Mouse (Mus musculus): ENCODE data around the gene Msmb. TPM values are rescaled to one million over a fixed set of nuclear protein-coding genes. Genes with fewer than 3 reads are reported as not detected.
"Not testable (repeated sequence)": the region's sequence is repeated elsewhere in the genome, so short reads cannot be mapped to it uniquely, and the experiment has no call there.

Msmb gene
- not detected in 2 replicates for polyA plus RNA-seq (2012; rRNA removed)

DNA sequence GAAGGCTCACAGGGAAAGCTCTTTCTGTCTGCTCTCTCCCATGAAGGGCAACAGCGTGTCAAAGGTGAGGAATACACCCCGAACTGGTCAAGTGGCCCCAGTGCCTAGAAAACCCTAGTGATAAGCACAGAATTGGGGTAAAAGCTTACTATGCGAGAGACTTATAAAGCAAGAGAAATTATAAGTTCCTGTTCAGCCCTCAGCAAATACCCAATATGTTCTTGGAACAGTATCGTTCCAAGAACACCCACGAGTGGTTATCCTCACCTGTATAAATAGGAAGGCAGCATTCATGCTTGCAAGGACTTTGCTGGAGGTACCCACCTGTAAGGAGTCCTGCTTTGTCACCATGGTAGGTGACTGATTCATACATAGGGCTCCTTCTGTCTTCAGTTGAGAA lies at the start of gene Msmb:
TSS of gene Msmb (plus strand) at position 301 of the 400 bp plus-strand sequence.
- no peak for DNase-seq (ENCODE audit: extremely low spot score in 1 of 2, low spot score in 1 of 2)

DNA sequence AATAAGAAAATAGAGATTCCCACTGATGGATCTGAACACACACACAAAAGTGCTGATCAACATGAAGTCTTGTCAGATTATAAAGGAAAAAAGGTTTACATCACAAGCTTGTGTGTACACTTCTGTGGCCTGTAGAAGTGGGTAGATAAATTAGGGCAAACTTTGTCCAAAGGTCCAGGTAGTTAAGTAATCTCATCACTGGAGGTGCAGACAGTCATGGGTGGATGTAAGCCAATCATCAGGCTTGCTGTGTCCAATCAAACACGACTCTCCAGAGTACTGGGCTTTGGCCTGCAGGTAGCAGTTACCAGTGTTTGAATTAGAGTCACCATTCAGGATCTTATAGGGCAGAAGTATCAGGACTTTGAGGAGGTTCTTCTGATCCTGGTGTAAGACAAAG lies 48.8 kb upstream of the Msmb start:
- DNase-seq (ENCODE audit: extremely low spot score in 1 of 2, low spot score in 1 of 2) = no peak

GRCm38 (mm10) chr14:32093500-32094117 lies 48.2 kb upstream of the Msmb start:
- DNase-seq (ENCODE audit: extremely low spot score in 1 of 2, low spot score in 1 of 2) = no peak

- no peak for DNase-seq (ENCODE audit: extremely low spot score in 1 of 2, low spot score in 1 of 2)
Observed at GRCm38 (mm10) chr14:32095646-32096045, 46.2 kb upstream of the Msmb start.

- DNase-seq (ENCODE audit: extremely low spot score in 1 of 2, low spot score in 1 of 2) = no peak
Observed at GRCm38 (mm10) chr14:32096740-32097139, 45.1 kb upstream of the Msmb start.

GRCm38 (mm10) chr14:32097691-32098090 lies 44.1 kb upstream of the Msmb start:
- DNase-seq (ENCODE audit: extremely low spot score in 1 of 2, low spot score in 1 of 2) = no peak

- DNase-seq (ENCODE audit: extremely low spot score in 1 of 2, low spot score in 1 of 2) = no peak
Observed at GRCm38 (mm10) chr14:32098951-32099350, 42.9 kb upstream of the Msmb start.

GRCm38 (mm10) chr14:32103556-32103955 lies 38.3 kb upstream of the Msmb start:
- no peak for DNase-seq (ENCODE audit: extremely low spot score in 1 of 2, low spot score in 1 of 2)

GRCm38 (mm10) chr14:32105663-32106062 lies 36.2 kb upstream of the Msmb start:
- no peak for DNase-seq (ENCODE audit: extremely low spot score in 1 of 2, low spot score in 1 of 2)

DNA sequence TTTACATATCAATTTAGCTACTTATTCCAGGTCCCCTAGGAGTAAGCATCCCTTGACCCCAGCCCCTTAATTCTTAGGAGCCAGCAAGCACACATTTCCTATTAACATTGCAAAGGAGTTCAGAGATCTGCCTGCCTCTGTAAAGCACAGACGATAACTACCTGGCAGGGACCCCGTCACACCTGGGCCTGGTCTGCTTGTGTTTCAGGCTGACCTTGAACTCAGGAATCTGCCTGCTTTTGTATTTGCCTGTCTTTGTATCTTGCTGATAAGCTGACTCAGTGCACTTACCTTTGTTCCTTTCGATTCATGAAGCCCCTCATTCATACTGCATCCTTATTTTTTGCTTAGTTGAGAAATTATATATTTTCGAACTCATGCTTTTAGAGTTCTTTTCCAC lies 34.9 kb upstream of the Msmb start:
- no peak for DNase-seq (ENCODE audit: extremely low spot score in 1 of 2, low spot score in 1 of 2)

DNA sequence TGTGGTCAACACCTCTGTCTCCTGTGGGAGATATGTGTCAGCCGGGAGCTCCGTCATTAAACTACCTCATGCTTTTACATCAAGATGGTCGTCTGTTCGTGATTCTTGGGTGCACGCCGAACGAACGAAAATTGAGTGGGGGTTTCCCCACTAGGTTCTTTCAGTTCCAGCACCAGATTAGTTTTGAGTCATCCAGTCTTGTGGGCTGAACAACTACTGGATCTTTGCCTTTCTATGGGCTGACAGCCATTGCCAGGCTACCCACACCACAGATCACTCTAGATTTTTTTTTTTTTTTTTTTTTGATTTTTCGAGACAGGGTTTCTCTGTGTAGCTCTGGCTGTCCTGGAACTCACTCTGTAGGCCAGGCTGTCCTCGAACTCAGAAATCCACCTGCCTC lies 29.7 kb upstream of the Msmb start:
- not testable (repeated sequence) for DNase-seq (ENCODE audit: extremely low spot score in 1 of 2, low spot score in 1 of 2)

DNA sequence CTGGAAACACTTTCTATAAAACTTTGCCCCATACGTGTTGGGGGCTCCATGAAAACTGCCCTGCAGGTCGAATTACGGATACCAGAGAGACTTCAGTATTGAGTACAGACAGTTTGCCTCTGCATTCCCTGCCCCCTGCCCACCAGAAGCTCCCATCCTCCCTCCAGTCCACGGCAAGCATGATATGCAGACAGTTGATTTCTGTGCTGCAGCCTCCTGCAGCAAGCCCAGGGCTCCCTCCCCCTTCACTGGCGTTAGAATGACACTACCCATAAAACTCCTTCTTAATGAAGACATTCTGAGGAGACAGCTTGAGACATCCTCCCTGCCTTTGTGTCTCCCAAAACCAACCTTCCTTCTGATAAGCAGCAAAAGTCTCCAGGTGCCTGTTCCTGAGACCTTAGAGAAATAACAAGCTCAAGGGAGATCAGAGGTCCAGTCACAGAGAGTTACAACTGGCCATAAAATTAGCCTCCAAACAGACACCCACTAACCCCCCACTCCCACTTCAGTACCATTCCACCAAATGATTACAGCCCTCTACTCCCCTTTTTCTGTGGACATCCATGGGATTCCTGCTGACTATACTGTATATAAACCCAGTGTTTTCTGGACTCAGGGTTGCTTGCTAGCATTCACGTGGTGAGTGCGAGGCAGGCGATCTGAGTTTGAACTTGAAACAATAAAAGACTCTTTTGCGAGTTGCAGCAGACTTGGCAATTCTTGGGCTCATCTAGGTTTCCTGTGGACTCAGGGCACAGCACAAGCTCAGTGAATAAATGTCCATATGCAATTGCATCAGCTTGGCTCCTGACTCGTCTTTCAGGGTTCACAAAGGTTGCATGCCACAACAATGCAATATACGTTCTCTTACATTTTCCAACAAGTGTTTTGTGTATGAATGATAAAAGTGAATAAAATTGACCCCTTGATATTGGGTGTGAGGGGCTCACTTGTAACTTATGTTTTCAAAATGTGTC lies 20.6 kb upstream of the Msmb start:
- DNase-seq (ENCODE audit: extremely low spot score in 1 of 2, low spot score in 1 of 2) = no peak

DNA sequence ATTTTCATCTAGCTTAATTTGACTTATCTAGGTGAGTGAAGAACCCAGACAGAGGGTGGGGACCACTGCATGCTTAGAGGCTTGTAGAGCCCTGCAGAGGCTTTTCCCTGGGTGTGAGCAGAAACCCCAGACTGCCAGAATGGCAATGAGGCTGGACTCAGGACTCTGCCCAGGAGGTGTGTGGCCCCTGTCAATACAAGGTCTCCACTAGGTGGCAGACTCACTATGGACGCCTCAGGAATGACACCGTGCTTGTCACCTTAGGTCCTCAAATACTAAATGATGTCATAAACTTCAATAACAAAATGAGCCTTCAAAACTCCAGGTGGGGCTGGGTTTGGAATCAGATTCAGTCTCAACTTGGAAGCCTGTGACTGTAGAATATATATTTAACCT lies 19.9 kb upstream of the Msmb start:
- DNase-seq (ENCODE audit: extremely low spot score in 1 of 2, low spot score in 1 of 2) = no peak

GRCm38 (mm10) chr14:32124261-32124660 lies 17.6 kb upstream of the Msmb start:
- no peak for DNase-seq (ENCODE audit: extremely low spot score in 1 of 2, low spot score in 1 of 2)

DNA sequence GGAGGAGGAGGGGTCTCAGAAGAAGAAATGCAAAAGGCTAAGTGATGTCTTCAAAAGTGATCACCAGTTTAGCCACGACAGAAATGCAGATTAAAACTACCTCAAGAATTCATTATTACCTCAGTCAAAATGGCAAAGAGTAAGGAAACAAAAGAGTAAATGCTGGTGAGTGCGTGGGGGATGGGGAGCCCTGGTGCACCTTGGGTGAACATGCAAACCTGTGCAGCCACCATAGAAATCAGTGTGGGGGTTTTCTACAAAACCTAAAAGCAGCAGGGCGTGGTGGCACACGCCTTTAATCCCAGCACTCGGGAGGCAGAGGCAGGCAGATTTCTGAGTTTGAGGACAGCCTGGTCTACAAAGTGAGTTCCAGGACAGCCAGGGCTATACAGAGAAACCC lies 16.6 kb upstream of the Msmb start:
- not testable (repeated sequence) for DNase-seq (ENCODE audit: extremely low spot score in 1 of 2, low spot score in 1 of 2)

GRCm38 (mm10) chr14:32128409-32128808 lies 13.4 kb upstream of the Msmb start:
- no peak for DNase-seq (ENCODE audit: extremely low spot score in 1 of 2, low spot score in 1 of 2)

DNA sequence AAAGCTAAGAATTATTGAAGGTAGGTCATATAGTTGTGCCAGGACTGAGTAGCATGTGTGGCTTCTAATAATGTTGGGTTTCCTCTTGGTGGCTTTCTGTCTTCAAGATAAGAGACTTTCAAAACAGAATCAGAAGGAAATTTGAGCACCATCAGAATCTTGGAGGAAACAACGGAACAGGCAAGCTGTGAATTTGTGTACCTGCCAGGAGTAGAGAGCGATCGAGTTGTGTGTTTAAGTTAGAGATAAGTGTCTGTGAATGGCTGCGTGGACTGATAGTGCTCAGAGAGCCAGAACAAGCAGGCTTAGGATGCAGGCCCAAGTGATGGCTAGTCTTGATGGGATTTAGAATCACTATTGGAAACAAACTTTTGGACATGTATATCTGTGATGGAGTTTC lies 10.0 kb upstream of the Msmb start:
- DNase-seq (ENCODE audit: extremely low spot score in 1 of 2, low spot score in 1 of 2) = no peak

- DNase-seq (ENCODE audit: extremely low spot score in 1 of 2, low spot score in 1 of 2) = no peak
Observed at GRCm38 (mm10) chr14:32134293-32134692, 7.5 kb upstream of the Msmb start.

- DNase-seq (ENCODE audit: extremely low spot score in 1 of 2, low spot score in 1 of 2) = not testable (repeated sequence)
Observed at GRCm38 (mm10) chr14:32136467-32136866, 5.4 kb upstream of the Msmb start.

DNA sequence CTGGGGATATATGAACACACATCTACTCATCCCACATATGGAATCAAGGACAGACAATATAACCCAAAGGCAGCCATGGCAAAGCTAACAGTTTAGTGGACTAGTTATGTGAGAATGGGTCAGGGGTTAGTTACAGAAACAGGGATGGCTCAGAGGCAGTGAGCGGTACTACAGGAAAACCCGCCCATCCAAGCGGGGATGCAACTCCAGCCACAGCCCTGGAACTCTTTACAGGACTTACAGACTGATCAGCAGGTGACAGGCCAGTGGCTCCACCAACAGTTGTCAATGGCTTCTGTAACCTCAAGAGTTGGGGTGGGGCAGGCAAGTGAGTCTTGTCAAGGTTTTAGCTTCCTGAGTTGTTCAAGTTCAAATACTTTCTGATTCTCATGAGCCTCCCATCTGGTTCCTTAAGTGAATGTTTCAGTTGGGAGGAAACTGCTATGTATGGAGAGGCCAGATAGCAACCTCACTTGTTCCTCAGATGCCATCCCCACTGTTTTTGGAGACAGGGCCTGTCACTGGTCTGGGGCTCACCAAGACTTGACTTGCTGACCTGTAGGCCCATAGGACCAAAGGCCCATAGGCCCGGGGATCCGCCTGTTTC lies 1.4 kb upstream of the Msmb start:
- no peak for DNase-seq (ENCODE audit: extremely low spot score in 1 of 2, low spot score in 1 of 2)

DNA sequence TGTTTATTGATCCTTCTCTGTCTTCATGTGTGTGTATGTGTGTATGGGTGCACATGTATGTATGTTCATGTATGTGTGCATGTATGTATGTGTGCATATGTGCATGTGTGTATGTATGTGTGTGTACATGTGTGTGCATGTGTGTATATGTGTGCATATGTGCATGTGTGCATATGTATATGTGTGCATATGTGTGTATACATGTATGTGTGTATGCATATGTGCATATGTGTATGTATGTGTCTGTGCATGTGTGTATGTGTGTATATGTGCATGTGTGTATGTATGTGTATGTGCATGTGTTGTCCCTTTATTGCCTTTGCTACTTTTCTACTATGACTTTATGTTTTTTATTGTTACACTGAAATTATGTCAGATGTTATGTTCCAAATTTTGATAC lies 2.9 kb downstream of the Msmb start:
- DNase-seq (ENCODE audit: extremely low spot score in 1 of 2, low spot score in 1 of 2) = no peak
